Mouse (Mus musculus) brain, embryonic 14.5 days (tissue): ENCODE results near the gene Sppl2c. TPM values are rescaled to one million over a fixed set of nuclear protein-coding genes. Genes with fewer than 3 reads are reported as not detected.

ENCODE experiments used
- DNase-seq: peaks from one replicate; pipeline ENCODE4 v3.0.0-alpha.2; 2011; ENCODE audit warnings: low read depth
- CTCF ChIP-seq: fragments of 200-500 bp; IDR thresholded peaks from 2 replicates; pipeline ENCODE4 v1.5.1; 2012; ENCODE audit warnings: inconsistent platforms, mild to moderate bottlenecking, moderate library complexity, borderline replicate concordance; ENCODE audit not compliant: insufficient read depth, insufficient read length; ENCODE audit errors: extremely low read depth
- POLR2A ChIP-seq: fragments of 200-500 bp; IDR thresholded peaks from 2 replicates; pipeline ENCODE4 v1.6.1; 2012; ENCODE audit warnings: mild to moderate bottlenecking, inconsistent platforms, borderline replicate concordance; ENCODE audit not compliant: poor library complexity, insufficient read depth, insufficient read length, severe bottlenecking; ENCODE audit errors: extremely low read depth
- polyA plus RNA-seq: library from polyadenylated mRNA; depleted of rRNA; stranded (reverse); fragments of >200 nt; gene quantifications from 2 replicates; pipeline ENCODE4 v1.2.3, GENCODE M21; 2012

The Sppl2c gene
- polyA plus RNA-seq, 1 experiment = not detected

DNA sequence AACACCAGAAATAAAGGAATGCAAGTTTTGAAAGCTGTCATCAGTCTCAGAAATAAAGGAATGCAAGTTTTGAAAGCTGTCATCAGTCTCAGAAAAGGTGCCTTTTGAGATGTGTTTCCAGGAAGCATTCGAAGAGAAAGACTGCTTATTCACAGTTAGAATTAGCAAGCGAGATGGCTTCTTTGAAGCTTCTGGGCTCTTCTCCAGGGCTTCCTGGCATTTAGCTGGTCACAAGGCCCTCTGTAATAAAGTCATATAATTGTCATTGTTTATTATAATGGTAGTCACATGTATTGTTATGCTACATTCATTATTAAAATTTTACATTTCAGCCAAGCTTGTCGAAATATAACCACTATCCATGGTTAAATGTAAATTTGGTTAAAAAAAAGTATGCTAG, 31.9 kb downstream of the Sppl2c start:
- TF ChIP-seq CTCF = no peak
- peak; percentile 47 for DNase-seq

GRCm38 (mm10) chr11:104220291-104220690, 34.2 kb downstream of the Sppl2c start:
- DNase-seq = no peak
- TF ChIP-seq POLR2A (no peak), CTCF (no peak)

GRCm38 (mm10) chr11:104221751-104222150, 35.6 kb downstream of the Sppl2c start:
- TF ChIP-seq CTCF (no peak), POLR2A (no peak)

GRCm38 (mm10) chr11:104223301-104223700, 37.2 kb downstream of the Sppl2c start:
- no peak for TF ChIP-seq POLR2A
- TF ChIP-seq CTCF = no peak
- DNase-seq = no peak

More at GRCm38 (mm10) chr11:104221751-104222150, 35.6 kb downstream of the Sppl2c start:
- DNase-seq = no peak

DNA sequence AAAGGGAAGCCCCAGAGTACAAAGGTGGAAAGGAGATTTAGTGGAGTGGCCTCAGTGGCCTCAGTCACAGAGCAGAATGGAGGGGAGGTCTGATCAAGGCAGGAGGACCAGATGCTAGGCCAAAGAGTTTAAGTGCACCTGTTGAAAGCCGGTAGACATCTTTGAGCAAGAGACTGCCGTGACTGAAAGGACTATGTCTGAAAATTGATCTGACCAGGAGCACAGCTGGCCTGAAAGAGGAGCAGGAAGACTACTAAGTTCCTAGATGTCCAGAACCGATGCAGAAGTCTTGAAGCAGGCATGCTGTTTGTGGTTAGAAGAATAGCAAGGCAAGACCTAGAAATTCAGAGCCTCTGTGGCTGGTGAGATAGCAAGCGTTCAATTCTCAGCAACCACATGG, 43.3 kb downstream of the Sppl2c start:
- TF ChIP-seq CTCF (no peak), POLR2A (no peak)
- DNase-seq = peak; percentile 2

DNA sequence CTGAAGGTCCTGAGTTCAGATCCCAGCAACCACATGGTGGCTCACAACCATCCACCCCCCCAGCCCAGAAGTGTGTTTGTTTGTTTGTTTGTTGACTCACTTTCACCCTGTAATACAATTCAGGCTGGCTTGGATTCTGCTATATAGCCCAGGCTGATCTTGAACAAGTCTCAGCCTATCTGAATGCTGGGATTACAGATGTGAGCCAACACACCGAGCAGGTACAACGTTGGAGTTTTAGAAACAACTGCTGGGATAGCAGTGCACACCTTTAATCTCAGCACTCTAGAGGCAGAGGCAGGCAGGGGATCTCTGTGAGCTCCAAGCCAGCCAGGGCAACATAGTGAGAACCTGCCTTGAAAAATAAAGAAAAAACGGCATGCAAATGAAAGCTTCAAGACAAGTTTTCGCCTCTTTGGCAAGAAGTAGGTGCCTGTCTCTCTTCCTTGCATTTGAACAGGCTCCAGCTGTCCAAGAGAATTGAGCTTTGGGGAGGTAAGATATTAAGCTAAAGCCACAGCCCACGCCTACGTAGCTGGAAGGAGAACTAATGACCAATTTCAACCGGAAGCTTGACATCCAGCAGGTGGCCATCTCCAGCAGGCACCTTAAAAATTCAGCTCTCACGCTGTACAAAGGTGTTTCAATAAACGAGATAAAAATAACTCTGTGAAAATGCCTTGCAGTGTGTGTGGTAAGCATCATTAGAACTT, 44.1 kb downstream of the Sppl2c start:
- DNase-seq = peak; percentile 60
- TF ChIP-seq CTCF (no peak; the same call in 1 of the 2 replicates), POLR2A (no peak)

GRCm38 (mm10) chr11:104231041-104231911, 45.1 kb downstream of the Sppl2c start, which contains the start of gene Mapt:
Gene Mapt, plus strand, starts transcription at chr11:104231390.
- TF ChIP-seq CTCF (peak; percentile 99), POLR2A (peak; percentile 67)
- DNase-seq = peak; percentile 96

DNA sequence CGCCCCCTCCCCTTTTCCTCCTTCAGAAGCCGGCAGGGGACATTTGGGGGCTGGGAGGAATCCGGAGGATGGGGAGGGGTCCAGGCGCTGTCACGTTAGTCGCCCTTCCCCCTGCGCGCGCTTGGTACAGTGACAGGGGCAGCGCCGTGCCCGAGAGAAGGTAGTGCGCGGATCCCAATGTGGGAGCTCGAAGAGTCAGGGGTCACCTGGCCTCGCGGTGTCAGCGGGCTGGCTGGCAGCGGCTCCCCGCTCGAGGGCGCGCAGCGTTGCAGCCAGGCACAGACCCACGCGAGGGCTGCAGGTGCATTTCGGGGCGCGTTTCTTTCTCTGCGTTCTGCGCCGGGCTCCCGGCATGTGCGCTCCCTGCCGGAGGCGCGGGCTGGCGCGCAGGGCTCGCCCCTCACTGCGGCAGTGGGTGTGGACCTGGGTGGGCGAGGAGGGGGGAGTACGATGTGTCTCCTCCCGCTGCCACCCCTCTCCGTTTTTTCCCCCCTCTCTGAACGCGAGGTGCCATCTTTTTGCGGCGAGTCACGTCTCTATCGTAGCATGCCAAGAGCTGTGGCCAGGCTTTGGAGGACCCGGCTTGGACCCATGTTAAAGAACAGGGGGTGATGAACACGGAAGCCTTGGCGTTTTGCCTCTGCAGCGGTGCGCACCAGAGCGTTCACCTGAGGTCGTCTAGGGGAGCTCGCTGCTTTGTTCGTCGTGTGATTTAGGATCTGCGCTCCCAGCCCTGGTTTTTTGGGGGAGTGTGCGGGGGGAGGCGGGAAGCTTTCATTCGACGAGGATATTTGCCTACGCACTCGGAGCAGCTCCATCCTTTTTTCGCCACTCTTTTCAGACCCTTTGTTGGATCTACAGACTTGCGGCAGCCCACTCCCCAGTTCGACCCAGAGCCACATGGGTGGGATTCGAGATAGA, 46.3 kb downstream of the Sppl2c start:
- TF ChIP-seq POLR2A = peak; percentile 67
- no peak for TF ChIP-seq CTCF
- peak; percentile 90 for DNase-seq

DNA sequence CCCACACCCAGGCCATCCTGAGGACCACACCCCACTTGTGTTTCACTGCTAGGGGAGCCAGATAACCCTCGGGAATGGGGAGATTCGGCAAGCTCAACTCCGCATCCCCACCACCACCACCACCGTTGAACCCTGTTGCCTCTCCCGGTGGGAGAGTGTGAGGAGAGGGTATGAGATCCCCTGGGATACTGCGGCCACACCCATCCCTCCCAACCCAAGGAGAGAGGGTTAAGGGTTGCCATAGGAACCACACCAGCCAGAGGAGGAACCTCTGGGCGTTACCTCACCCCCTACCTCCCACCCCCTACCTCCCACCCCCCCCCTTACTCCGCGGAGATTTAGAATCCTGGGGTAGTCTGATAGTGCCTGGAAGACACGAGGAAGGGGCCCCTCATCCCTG, 47.0 kb downstream of the Sppl2c start:
- TF ChIP-seq CTCF (no peak), POLR2A (no peak)

GRCm38 (mm10) chr11:104233574-104234206, 47.6 kb downstream of the Sppl2c start:
- peak; percentile 32 for DNase-seq
- no peak for TF ChIP-seq POLR2A

More for the DNA sequence above, 47.0 kb downstream of the Sppl2c start:
- DNase-seq = no peak
